Mouse (Mus musculus): ENCODE data around the gene Ilk. TPM values are rescaled to one million over a fixed set of nuclear protein-coding genes. Genes with fewer than 3 reads are reported as not detected.
"Not testable (repeated sequence)": the region's sequence is repeated elsewhere in the genome, so short reads cannot be mapped to it uniquely, and the experiment has no call there.

The Ilk gene
- polyA plus RNA-seq, 1 experiment from 2014 or later: 411 TPM

- no peak overlapping the region for H3K27ac ChIP-seq (ENCODE audit: low read depth, low read length)
- no peaks in the 10 kb centered on the region for H3K9me3 ChIP-seq (replicated peaks; ENCODE audit: control insufficient read depth, low read length)
- no peak; the same call in 1 of the 2 replicates for ATAC-seq (replicated peaks; ENCODE audit: insufficient number of reproducible peaks, low FRiP score, low TSS enrichment)
- no peak overlapping the region for H3K4me3 ChIP-seq (ENCODE audit: low read depth, low read length)
- peaks cover 9% of the 10 kb centered on the region; the same call in 1 of the 2 replicates for H3K36me3 ChIP-seq (ENCODE audit: control insufficient read depth, insufficient read depth, low read length)
- H3K4me2 ChIP-seq: no peak overlapping the region
- H3K9ac ChIP-seq (ENCODE audit: low read depth, low read length): no peak overlapping the region
- no peaks in the 10 kb centered on the region for H3K27me3 ChIP-seq (ENCODE audit: control insufficient read depth, insufficient read depth, low read length)
- WGBS (ENCODE audit: insufficient replicate concordance): 88% methylated on average over 4 of the region's 4 CpGs
- H3K4me1 ChIP-seq (ENCODE audit: control insufficient read depth, insufficient read depth, low read length): no peaks in the 10 kb centered on the region
Observed at GRCm38 (mm10) chr7:105726980-105727325, 9.4 kb upstream of the Ilk start.

- H3K4me3 ChIP-seq (ENCODE audit: low read depth, low read length): no peak overlapping the region
- ATAC-seq (replicated peaks; ENCODE audit: insufficient number of reproducible peaks, low FRiP score, low TSS enrichment): no peak
- 86% methylated on average over 6 of the region's 6 CpGs for WGBS (ENCODE audit: insufficient replicate concordance)
Observed at GRCm38 (mm10) chr7:105728701-105729428, 7.5 kb upstream of the Ilk start.

GRCm38 (mm10) chr7:105733836-105734235, 2.6 kb upstream of the Ilk start:
- Histone ChIP-seq H3K4me3 (ENCODE audit: low read depth, low read length) (no peak overlapping the region), H3K27ac (ENCODE audit: low read depth, low read length) (no peak overlapping the region), H3K4me1 (ENCODE audit: control insufficient read depth, insufficient read depth, low read length) (peaks cover 15% of the 10 kb centered on the region), H3K4me2 (no peak overlapping the region), H3K9me3 (replicated peaks; ENCODE audit: control insufficient read depth, low read length) (no peaks in the 10 kb centered on the region), H3K27me3 (ENCODE audit: control insufficient read depth, insufficient read depth, low read length) (no peaks in the 10 kb centered on the region), H3K9ac (ENCODE audit: low read depth, low read length) (no peak overlapping the region), H3K36me3 (ENCODE audit: control insufficient read depth, insufficient read depth, low read length) (peaks cover 27% of the 10 kb centered on the region)
- ATAC-seq (replicated peaks; ENCODE audit: insufficient number of reproducible peaks, low FRiP score, low TSS enrichment): no peak
- 89% methylated on average over 11 of the region's 11 CpGs for WGBS (ENCODE audit: insufficient replicate concordance)

More at GRCm38 (mm10) chr7:105728701-105729428, 7.5 kb upstream of the Ilk start:
- H3K4me1 ChIP-seq (ENCODE audit: control insufficient read depth, insufficient read depth, low read length): no peaks in the 10 kb centered on the region
- no peak overlapping the region for H3K27ac ChIP-seq (ENCODE audit: low read depth, low read length)
- H3K4me2 ChIP-seq: no peak overlapping the region
- H3K27me3 ChIP-seq (ENCODE audit: control insufficient read depth, insufficient read depth, low read length): no peaks in the 10 kb centered on the region
- no peaks in the 10 kb centered on the region for H3K9me3 ChIP-seq (replicated peaks; ENCODE audit: control insufficient read depth, low read length)
- H3K9ac ChIP-seq (ENCODE audit: low read depth, low read length): no peak overlapping the region
- H3K36me3 ChIP-seq (ENCODE audit: control insufficient read depth, insufficient read depth, low read length): peaks cover 21% of the 10 kb centered on the region

- Histone ChIP-seq H3K4me3 (ENCODE audit: low read depth, low read length) (no peak overlapping the region), H3K9me3 (replicated peaks; ENCODE audit: control insufficient read depth, low read length) (no peaks in the 10 kb centered on the region), H3K27me3 (ENCODE audit: control insufficient read depth, insufficient read depth, low read length) (no peaks in the 10 kb centered on the region), H3K36me3 (ENCODE audit: control insufficient read depth, insufficient read depth, low read length) (peaks cover 19% of the 10 kb centered on the region), H3K27ac (ENCODE audit: low read depth, low read length) (no peak overlapping the region), H3K4me1 (ENCODE audit: control insufficient read depth, insufficient read depth, low read length) (peaks cover 23% of the 10 kb centered on the region), H3K4me2 (peak overlapping the region; percentile 78), H3K9ac (ENCODE audit: low read depth, low read length) (no peak overlapping the region)
- ATAC-seq (replicated peaks; ENCODE audit: insufficient number of reproducible peaks, low FRiP score, low TSS enrichment): no peak
- WGBS (ENCODE audit: insufficient replicate concordance): 85% methylated on average over 8 of the region's 8 CpGs
Observed at GRCm38 (mm10) chr7:105734826-105735225, 1.6 kb upstream of the Ilk start.

DNA sequence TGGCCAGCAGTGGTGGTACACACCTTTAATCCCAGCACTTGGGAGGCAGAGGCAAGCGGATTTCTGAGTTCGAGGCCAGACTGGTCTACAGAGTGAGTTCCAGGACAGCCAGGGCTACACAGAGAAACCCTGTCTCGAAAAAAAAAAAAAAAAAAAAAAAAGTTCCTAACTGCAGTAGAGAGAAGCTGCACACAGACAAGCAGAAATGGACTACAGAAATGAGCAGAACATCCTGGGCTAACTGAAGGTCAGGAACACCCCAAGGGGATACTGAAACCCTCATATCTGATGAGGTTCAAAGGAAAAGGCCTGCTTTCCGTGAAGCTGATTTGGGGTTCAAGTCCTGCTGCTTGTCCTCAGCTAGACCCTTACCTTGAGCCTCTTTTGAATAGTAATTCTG, 928 bp upstream of the Ilk start:
- WGBS (ENCODE audit: insufficient replicate concordance): 48% methylated on average over 4 of the region's 4 CpGs

DNA sequence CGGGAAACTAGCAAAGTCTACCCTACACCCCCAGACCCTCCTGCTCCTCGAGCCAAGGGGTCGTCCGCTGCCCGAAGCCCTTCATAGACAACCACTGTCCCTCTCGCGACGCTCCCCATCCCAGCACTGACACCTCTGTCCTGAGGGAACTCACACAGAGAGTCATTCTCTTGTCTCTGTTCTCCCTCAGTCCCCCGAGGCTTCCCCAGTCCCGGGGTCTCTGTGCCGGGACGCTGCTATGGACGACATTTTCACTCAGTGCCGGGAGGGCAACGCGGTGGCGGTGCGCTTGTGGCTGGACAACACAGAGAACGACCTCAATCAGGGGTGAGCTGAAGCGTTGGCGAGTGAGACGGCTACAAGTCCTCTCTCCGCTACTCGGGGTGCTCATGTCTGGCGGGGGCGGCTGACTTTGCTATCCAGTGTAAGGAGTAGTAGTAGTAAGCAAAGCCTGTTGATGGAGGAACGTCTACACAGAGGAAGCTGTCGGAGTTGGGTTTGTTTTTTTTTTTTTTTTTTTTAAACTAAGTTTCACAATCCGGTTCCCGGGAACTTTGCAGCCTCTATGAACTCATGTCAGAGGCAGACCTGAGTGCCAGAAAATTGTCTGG, 624 bp downstream of the Ilk start, which contains the start of gene Rrp8:
Gene Rrp8, minus strand, starts transcription at position 475 of the 611 bp plus-strand sequence.
- Histone ChIP-seq H3K4me1 (ENCODE audit: control insufficient read depth, insufficient read depth, low read length) (peaks cover 23% of the 10 kb centered on the region), H3K4me2 (peak within 1 kb of the TSS; percentile 78), H3K27ac (ENCODE audit: low read depth, low read length) (peak within 1 kb of the TSS; percentile 97), H3K9ac (ENCODE audit: low read depth, low read length) (peak within 1 kb of the TSS; percentile 98), H3K4me3 (ENCODE audit: low read depth, low read length) (peak within 1 kb of the TSS; percentile 71), H3K9me3 (replicated peaks; ENCODE audit: control insufficient read depth, low read length) (no peaks in the 10 kb centered on the region), H3K27me3 (ENCODE audit: control insufficient read depth, insufficient read depth, low read length) (no peaks in the 10 kb centered on the region), H3K36me3 (ENCODE audit: control insufficient read depth, insufficient read depth, low read length) (peaks cover 34% of the 10 kb centered on the region)
- ATAC-seq (replicated peaks; ENCODE audit: insufficient number of reproducible peaks, low FRiP score, low TSS enrichment): no peak; the same call in 1 of the 2 replicates
- WGBS (ENCODE audit: insufficient replicate concordance): under 1% methylated on average over 30 of the region's 30 CpGs

More for the DNA sequence above, 928 bp upstream of the Ilk start:
- not testable (repeated sequence) for H3K27me3 ChIP-seq (ENCODE audit: control insufficient read depth, insufficient read depth, low read length); H3K9me3 ChIP-seq (replicated peaks; ENCODE audit: control insufficient read depth, low read length); H3K27ac ChIP-seq (ENCODE audit: low read depth, low read length); ATAC-seq (replicated peaks; ENCODE audit: insufficient number of reproducible peaks, low FRiP score, low TSS enrichment)
- peak overlapping the region; percentile 78 for H3K4me2 ChIP-seq
- peak overlapping the region; percentile 71 for H3K4me3 ChIP-seq (ENCODE audit: low read depth, low read length)
- H3K4me1 ChIP-seq (ENCODE audit: control insufficient read depth, insufficient read depth, low read length): peaks cover 23% of the 10 kb centered on the region
- H3K36me3 ChIP-seq (ENCODE audit: control insufficient read depth, insufficient read depth, low read length): peaks cover 21% of the 10 kb centered on the region
- H3K9ac ChIP-seq (ENCODE audit: low read depth, low read length): peak overlapping the region; percentile 98

DNA sequence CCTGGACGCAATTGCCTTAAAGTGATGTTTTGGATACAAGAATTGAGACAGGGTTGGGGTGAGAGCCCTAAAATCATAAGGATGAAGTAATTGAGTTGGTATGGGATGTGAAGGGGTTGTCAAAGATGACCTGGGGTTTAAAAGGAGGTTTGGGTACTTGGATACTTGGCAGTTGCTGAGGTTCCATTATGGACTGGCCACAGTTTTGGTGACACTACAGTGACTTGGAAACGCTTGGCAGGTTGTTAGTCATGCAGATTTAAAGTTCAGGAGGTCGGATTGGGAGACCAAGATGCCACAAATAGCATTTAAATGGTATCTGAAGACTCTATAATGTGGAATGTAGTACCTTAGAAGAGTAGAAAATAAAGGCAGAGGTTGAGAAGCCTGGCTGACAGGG, 1.3 kb downstream of the Ilk start:
- no peak for ATAC-seq (replicated peaks; ENCODE audit: insufficient number of reproducible peaks, low FRiP score, low TSS enrichment)
- H3K9ac ChIP-seq (ENCODE audit: low read depth, low read length): peak overlapping the region; percentile 98
- H3K36me3 ChIP-seq (ENCODE audit: control insufficient read depth, insufficient read depth, low read length): peaks cover 31% of the 10 kb centered on the region
- H3K4me1 ChIP-seq (ENCODE audit: control insufficient read depth, insufficient read depth, low read length): peaks cover 23% of the 10 kb centered on the region
- H3K27me3 ChIP-seq (ENCODE audit: control insufficient read depth, insufficient read depth, low read length): no peaks in the 10 kb centered on the region
- H3K4me3 ChIP-seq (ENCODE audit: low read depth, low read length): peak overlapping the region; percentile 71
- H3K27ac ChIP-seq (ENCODE audit: low read depth, low read length): peak overlapping the region; percentile 97
- no peaks in the 10 kb centered on the region for H3K9me3 ChIP-seq (replicated peaks; ENCODE audit: control insufficient read depth, low read length)
- H3K4me2 ChIP-seq: peak overlapping the region; percentile 78
- WGBS (ENCODE audit: insufficient replicate concordance): 20% methylated on average over 3 of the region's 3 CpGs

DNA sequence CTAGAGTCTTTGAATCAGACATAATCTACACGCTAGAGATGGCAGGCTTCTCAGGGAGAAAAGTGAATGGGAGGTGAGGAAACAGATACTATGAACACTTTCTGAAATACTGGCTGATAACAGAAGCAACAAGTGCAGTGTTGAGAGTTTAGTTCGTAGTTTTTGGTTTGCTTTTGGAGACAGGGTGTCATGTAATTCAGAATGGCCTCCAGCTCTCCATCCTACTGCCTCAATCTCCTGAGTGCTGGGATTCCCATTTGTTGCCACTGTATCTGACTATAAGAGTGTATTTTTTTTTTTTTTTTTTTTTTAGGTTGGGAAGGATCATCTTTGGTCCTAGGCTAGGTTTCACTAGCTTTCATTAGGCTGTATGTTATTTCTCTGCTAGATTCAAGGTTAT, 1.9 kb downstream of the Ilk start:
- H3K36me3 ChIP-seq (ENCODE audit: control insufficient read depth, insufficient read depth, low read length): peaks cover 28% of the 10 kb centered on the region
- 48% methylated on average over 2 of the region's 2 CpGs for WGBS (ENCODE audit: insufficient replicate concordance)

More for the DNA sequence above, 1.9 kb downstream of the Ilk start:
- H3K4me3 ChIP-seq (ENCODE audit: low read depth, low read length): peak overlapping the region; percentile 71
- no peaks in the 10 kb centered on the region for H3K27me3 ChIP-seq (ENCODE audit: control insufficient read depth, insufficient read depth, low read length)
- H3K9ac ChIP-seq (ENCODE audit: low read depth, low read length): peak overlapping the region; percentile 61; the same call in 1 of the 2 replicates
- H3K4me1 ChIP-seq (ENCODE audit: control insufficient read depth, insufficient read depth, low read length): peaks cover 24% of the 10 kb centered on the region
- peak overlapping the region; percentile 78 for H3K4me2 ChIP-seq
- H3K27ac ChIP-seq (ENCODE audit: low read depth, low read length): peak overlapping the region; percentile 97
- ATAC-seq (replicated peaks; ENCODE audit: insufficient number of reproducible peaks, low FRiP score, low TSS enrichment): no peak
- H3K9me3 ChIP-seq (replicated peaks; ENCODE audit: control insufficient read depth, low read length): no peaks in the 10 kb centered on the region
